Mouse (Mus musculus) lung, embryonic 14.5 days (tissue): ENCODE results near the gene Tmem63a. TPM values are rescaled to one million over a fixed set of nuclear protein-coding genes. Genes with fewer than 3 reads are reported as not detected.
"Not testable (repeated sequence)": the region's sequence is repeated elsewhere in the genome, so short reads cannot be mapped to it uniquely, and the experiment has no call there.

ENCODE experiments used
- ATAC-seq: fragments of 200-750 bp; cut with Nextera tagmentation; 2 replicates; pipeline ENCODE4 v1.8.0; 2017; ENCODE audit warnings: mild to moderate bottlenecking, moderate TSS enrichment, moderate library complexity; ENCODE audit not compliant: insufficient read depth
- DNase-seq: peaks from one replicate; pipeline ENCODE4 v3.0.0-alpha.2; 2015
- H3K27ac ChIP-seq: fragments of 300-500 bp; sonication (generic); 2 replicates; pipeline ENCODE4 v1.5.1; 2014; ENCODE audit warnings: low read depth, mild to moderate bottlenecking, moderate library complexity
- H3K27me3 ChIP-seq: fragments of 300-500 bp; sonication (generic); 2 replicates; pipeline ENCODE4 v1.6.1; 2014; ENCODE audit warnings: low read length, control low read depth; ENCODE audit not compliant: insufficient read depth
- H3K36me3 ChIP-seq: fragments of 300-500 bp; sonication (generic); 2 replicates; pipeline ENCODE4 v1.6.1; 2014; ENCODE audit warnings: control low read depth; ENCODE audit not compliant: insufficient read depth
- H3K4me1 ChIP-seq: fragments of 300-500 bp; sonication (generic); 2 replicates; pipeline ENCODE4 v1.6.1; 2014; ENCODE audit warnings: antibody characterized with exemption, control low read depth; ENCODE audit not compliant: insufficient read depth
- H3K4me2 ChIP-seq: fragments of 300-500 bp; sonication (generic); 2 replicates; pipeline ENCODE4 v1.6.1; 2014; ENCODE audit warnings: mild to moderate bottlenecking
- H3K4me3 ChIP-seq: fragments of 300-500 bp; sonication (generic); 2 replicates; pipeline ENCODE4 v1.5.1; 2014; ENCODE audit warnings: low read depth, low read length
- H3K9ac ChIP-seq: fragments of 300-500 bp; sonication (generic); 2 replicates; pipeline ENCODE4 v1.6.1; 2014
- H3K9me3 ChIP-seq: fragments of 300-500 bp; sonication (generic); 2 replicates; pipeline ENCODE4 v1.6.1; 2016; ENCODE audit warnings: low read depth, low read length, control low read depth
- CTCF ChIP-seq: IDR thresholded peaks from 2 replicates; pipeline ENCODE4 v1.5.1; 2016; ENCODE audit warnings: antibody characterized with exemption, low read depth
- WGBS: fragments of 180-500 bp; shearing (Covaris S2); extraction: QIAGEN DNeasy Blood & Tissue Kit; methylation state at CpG from one replicate; pipeline ENCODE4 v1.1.7; 2014; 5-methylcytosine and 5-hydroxymethylcytosine counted together
- polyA plus RNA-seq: library from polyadenylated mRNA; unstranded; fragments of >200 nt; fragmentation: Nextera tagmentation; extraction: Ambion mirVana; gene quantifications from 2 replicates; pipeline ENCODE4 v1.2.1, GENCODE M21; 2014

Tmem63a gene
- polyA plus RNA-seq, 1 experiment from 2014 or later = 10.9 TPM

DNA sequence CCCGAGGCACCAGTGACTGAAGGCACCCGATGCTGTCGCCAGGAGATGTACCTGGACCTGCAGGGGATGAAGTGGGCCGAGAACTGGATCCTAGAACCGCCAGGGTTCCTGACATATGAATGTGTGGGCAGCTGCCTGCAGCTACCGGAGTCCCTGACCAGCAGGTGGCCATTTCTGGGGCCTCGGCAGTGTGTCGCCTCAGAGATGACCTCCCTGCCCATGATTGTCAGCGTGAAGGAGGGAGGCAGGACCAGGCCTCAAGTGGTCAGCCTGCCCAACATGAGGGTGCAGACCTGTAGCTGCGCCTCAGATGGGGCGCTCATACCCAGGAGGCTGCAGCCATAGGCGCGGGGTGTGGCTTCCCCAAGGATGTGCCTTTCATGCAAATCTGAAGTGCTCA, 4.5 kb upstream of the Tmem63a start:
- not testable (repeated sequence) for H3K9ac ChIP-seq, H3K4me1 ChIP-seq, H3K4me2 ChIP-seq, ATAC-seq, H3K4me3 ChIP-seq, H3K27ac ChIP-seq, DNase-seq, H3K9me3 ChIP-seq, H3K36me3 ChIP-seq
- TF ChIP-seq CTCF = 0 out of 2 replicates have a peak, but pooled peaks have one; percentile 5
- WGBS = 38% methylated on average over 13 of the region's 13 CpGs
- H3K27me3 ChIP-seq = peaks cover 36% of the 10 kb centered on the region

DNA sequence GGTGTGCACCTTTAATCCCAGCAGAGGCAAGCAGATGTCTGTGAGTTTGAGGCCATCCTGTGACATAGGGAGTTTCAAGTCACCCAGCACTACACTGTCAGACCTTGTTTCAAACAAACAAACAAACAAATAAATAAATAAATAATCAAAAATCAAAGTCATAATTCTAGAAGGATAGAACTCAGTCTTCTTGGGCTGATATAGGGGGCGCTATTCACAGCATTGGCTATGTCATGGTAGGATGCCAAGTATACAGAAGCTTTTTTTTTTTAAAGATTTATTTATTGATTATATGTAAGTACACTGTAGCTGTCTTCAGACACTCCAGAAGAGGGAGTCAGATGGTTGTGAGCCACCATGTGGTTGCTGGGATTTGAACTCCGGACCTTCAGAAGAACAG, 3.4 kb upstream of the Tmem63a start:
- H3K27me3 ChIP-seq = peaks cover 31% of the 10 kb centered on the region
- H3K27ac ChIP-seq, H3K36me3 ChIP-seq, H3K4me2 ChIP-seq, H3K4me3 ChIP-seq, H3K9ac ChIP-seq, DNase-seq, ATAC-seq, H3K4me1 ChIP-seq, H3K9me3 ChIP-seq: not testable (repeated sequence)
- 83% methylated on average over 2 of the region's 2 CpGs for WGBS

GRCm38 (mm10) chr1:180940776-180941460, 1.2 kb upstream of the Tmem63a start:
- WGBS = 85% methylated on average over 7 of the region's 7 CpGs
- ATAC-seq (no peak), DNase-seq (no peak)
- Histone ChIP-seq H3K4me1 (peaks cover 10% of the 10 kb centered on the region; the same call in 1 of the 2 replicates), H3K4me2 (peak overlapping the region; percentile 96), H3K9ac (peak overlapping the region; percentile 83; the same call in 1 of the 2 replicates), H3K9me3 (no peaks in the 10 kb centered on the region), H3K36me3 (no peaks in the 10 kb centered on the region), H3K27me3 (peaks cover 9% of the 10 kb centered on the region), H3K4me3 (peak overlapping the region; percentile 78; the same call in 1 of the 2 replicates), H3K27ac (no peak overlapping the region)
- TF ChIP-seq CTCF = no peak

- Histone ChIP-seq H3K27ac (peak overlapping the region; percentile 84), H3K4me2 (peak overlapping the region; percentile 96), H3K4me3 (peak overlapping the region; percentile 78), H3K36me3 (0 out of 2 replicates have a peak, but pooled peaks cover under 1% of the 10 kb centered on the region), H3K9ac (peak overlapping the region; percentile 83), H3K4me1 (peaks cover 14% of the 10 kb centered on the region; the same call in 1 of the 2 replicates), H3K9me3 (no peaks in the 10 kb centered on the region), H3K27me3 (peaks cover 7% of the 10 kb centered on the region)
- TF ChIP-seq CTCF = no peak
- WGBS = 6% methylated on average over 18 of the region's 18 CpGs
- DNase-seq (no peak), ATAC-seq (0 out of 2 replicates have a peak, but pooled peaks have one; percentile 12)
These were observed 418 bp upstream of the Tmem63a start for GRCm38 (mm10) chr1:180941726-180942125.

DNA sequence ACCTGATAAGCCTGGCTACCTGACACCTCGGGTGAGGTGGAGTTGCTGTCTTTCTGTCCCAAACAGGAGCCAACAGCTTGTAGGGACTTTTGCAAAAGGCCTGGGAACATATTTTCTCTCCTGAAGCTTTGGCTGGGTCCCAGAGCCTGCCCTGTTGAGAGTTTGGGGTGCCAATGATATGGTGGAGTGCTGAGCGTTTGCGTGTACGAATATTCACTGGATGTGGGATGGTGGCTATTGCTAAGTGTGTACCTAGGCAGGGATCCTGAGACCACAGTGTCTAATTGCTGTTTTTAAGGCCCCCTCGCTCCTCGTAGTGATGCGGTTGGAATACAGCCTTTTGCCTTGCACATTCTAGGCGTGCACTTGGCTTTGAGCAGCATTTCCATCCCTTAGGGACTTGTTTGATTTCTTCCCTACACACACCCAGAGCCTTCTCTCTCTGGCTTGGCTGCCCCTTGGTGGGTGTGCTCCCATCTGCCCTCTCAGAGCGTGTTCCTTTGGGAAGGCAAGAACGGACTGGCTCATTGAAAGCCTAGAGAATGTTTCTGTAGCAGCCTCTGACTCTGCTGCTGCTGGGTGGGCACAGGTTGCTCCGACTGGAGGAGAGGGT, 994 bp downstream of the Tmem63a start:
- no peaks in the 10 kb centered on the region for H3K27me3 ChIP-seq
- no peaks in the 10 kb centered on the region for H3K9me3 ChIP-seq
- TF ChIP-seq CTCF = no peak
- no peak for ATAC-seq
- WGBS = 41% methylated on average over 11 of the region's 11 CpGs
- 0 out of 2 replicates have a peak, but pooled peaks cover 3% of the 10 kb centered on the region for H3K36me3 ChIP-seq
- peak overlapping the region; percentile 78 for H3K4me3 ChIP-seq
- H3K27ac ChIP-seq = peak overlapping the region; percentile 84; the same call in 1 of the 2 replicates
- H3K4me2 ChIP-seq = peak overlapping the region; percentile 96
- H3K4me1 ChIP-seq = peaks cover 14% of the 10 kb centered on the region; the same call in 1 of the 2 replicates
- DNase-seq = no peak
- H3K9ac ChIP-seq = peak overlapping the region; percentile 83

DNA sequence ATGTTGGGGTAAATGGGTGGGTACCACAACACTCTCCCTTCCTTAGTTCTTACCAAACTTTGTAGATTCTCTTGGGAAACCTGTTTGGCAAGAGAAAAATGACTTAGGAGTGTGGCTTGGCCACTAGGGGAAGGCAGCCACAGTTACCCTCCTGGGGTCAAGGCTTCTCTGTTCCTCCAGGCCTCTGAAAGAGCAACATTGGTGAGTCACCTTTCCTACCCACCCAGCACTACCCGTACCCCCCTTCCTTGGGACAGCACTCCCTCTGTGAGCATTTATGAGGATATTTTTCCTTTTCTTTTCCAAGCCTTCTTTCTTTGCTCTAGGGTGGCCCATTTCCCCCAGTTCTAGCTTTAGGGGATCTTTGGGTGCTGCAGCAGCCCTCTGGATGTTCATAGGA, 1.8 kb downstream of the Tmem63a start:
- H3K27ac ChIP-seq = no peak overlapping the region
- H3K27me3 ChIP-seq = no peaks in the 10 kb centered on the region
- ATAC-seq (no peak), DNase-seq (no peak)
- H3K9ac ChIP-seq = no peak overlapping the region
- H3K9me3 ChIP-seq = no peaks in the 10 kb centered on the region
- 59% methylated on average over 1 of the region's 1 CpGs for WGBS
- peaks cover 14% of the 10 kb centered on the region; the same call in 1 of the 2 replicates for H3K4me1 ChIP-seq
- no peak overlapping the region for H3K4me2 ChIP-seq
- peak; percentile 37 for TF ChIP-seq CTCF
- H3K36me3 ChIP-seq = 0 out of 2 replicates have a peak, but pooled peaks cover 5% of the 10 kb centered on the region
- H3K4me3 ChIP-seq = no peak overlapping the region

DNA sequence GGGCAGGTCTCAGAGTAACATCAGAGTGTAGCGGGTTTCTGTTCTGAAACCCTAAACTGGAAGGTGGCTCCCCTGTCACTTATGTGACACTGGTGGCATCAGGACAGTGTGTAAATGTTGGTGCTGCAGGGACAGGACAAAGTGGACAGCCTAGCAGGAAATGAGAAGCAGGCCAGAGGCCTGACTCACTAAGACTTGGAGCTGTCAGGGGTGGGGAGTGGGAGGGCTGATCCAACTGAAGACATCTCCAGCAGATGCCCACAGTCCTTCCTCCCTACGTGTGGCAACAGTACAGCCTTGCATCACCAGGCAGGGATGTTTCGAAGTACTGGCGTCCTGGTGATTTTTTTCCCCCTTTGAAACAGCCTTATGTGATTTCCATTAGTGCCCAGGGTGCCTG, 2.4 kb downstream of the Tmem63a start:
- no peak overlapping the region for H3K4me2 ChIP-seq

More for the DNA sequence above, 2.4 kb downstream of the Tmem63a start:
- no peak for TF ChIP-seq CTCF
- DNase-seq (no peak), ATAC-seq (no peak)
- Histone ChIP-seq H3K4me3 (no peak overlapping the region), H3K27ac (0 out of 2 replicates have a peak overlapping the region, but pooled peaks have one; percentile 68), H3K27me3 (no peaks in the 10 kb centered on the region), H3K36me3 (peaks cover 10% of the 10 kb centered on the region; the same call in 1 of the 2 replicates), H3K9ac (no peak overlapping the region), H3K9me3 (no peaks in the 10 kb centered on the region), H3K4me1 (peaks cover 14% of the 10 kb centered on the region; the same call in 1 of the 2 replicates)
- WGBS = 80% methylated on average over 4 of the region's 4 CpGs
